Mouse (Mus musculus) forebrain, embryonic 13.5 days (tissue): ENCODE measurements around the gene Phf24. TPM values are rescaled to one million over a fixed set of nuclear protein-coding genes. Genes with fewer than 3 reads are reported as not detected.

ENCODE experiments used
- ATAC-seq: fragments of 200-750 bp; cut with Nextera tagmentation; 2 replicates; pipeline ENCODE4 v1.8.0; 2017
- H3K27ac ChIP-seq: fragments of 300-500 bp; sonication (generic); 2 replicates; pipeline ENCODE4 v1.5.1; 2015; ENCODE audit warnings: inconsistent platforms, mild to moderate bottlenecking, moderate library complexity
- H3K27me3 ChIP-seq: fragments of 300-500 bp; sonication (generic); 2 replicates; pipeline ENCODE4 v1.6.1; 2015; ENCODE audit warnings: mild to moderate bottlenecking, inconsistent platforms
- H3K36me3 ChIP-seq: fragments of 300-500 bp; sonication (generic); 2 replicates; pipeline ENCODE4 v1.6.1; 2015; ENCODE audit warnings: mild to moderate bottlenecking, inconsistent platforms; ENCODE audit not compliant: poor library complexity, severe bottlenecking
- H3K4me1 ChIP-seq: fragments of 300-500 bp; sonication (generic); 2 replicates; pipeline ENCODE4 v1.6.1; 2015; ENCODE audit warnings: inconsistent platforms
- H3K4me2 ChIP-seq: fragments of 300-500 bp; sonication (generic); 2 replicates; pipeline ENCODE4 v1.6.1; 2015; ENCODE audit warnings: inconsistent platforms, mild to moderate bottlenecking, moderate library complexity
- H3K4me3 ChIP-seq: fragments of 300-500 bp; sonication (generic); 2 replicates; pipeline ENCODE4 v1.5.1; 2015; ENCODE audit warnings: mild to moderate bottlenecking, inconsistent platforms
- H3K9ac ChIP-seq: fragments of 300-500 bp; sonication (generic); 2 replicates; pipeline ENCODE4 v1.6.1; 2015; ENCODE audit warnings: mild to moderate bottlenecking, inconsistent platforms
- H3K9me3 ChIP-seq: fragments of 300-500 bp; sonication (generic); replicated peaks from 2 replicates; pipeline ENCODE4 v1.6.1; 2016; ENCODE audit warnings: inconsistent platforms
- WGBS: fragments of 180-500 bp; shearing (Covaris S2); methylation state at CpG from one replicate; pipeline ENCODE4 v1.1.7; 2015; 5-methylcytosine and 5-hydroxymethylcytosine counted together
- polyA plus RNA-seq: library from polyadenylated mRNA; unstranded; fragments of >200 nt; fragmentation: Nextera tagmentation; extraction: Ambion mirVana; gene quantifications from 2 replicates; pipeline ENCODE4 v1.2.1, GENCODE M21; 2015

Gene Phf24
- polyA plus RNA-seq, 1 experiment from 2014 or later, result 8.2 TPM

GRCm38 (mm10) chr4:42886926-42887325 lies 29.5 kb upstream of the Phf24 start:
- no peaks in the 10 kb centered on the region for H3K9me3 ChIP-seq
- no peak overlapping the region for H3K9ac ChIP-seq
- ATAC-seq, result no peak
- H3K27me3 ChIP-seq, result no peaks in the 10 kb centered on the region; the same call in 1 of the 2 replicates
- H3K4me1 ChIP-seq, result no peaks in the 10 kb centered on the region
- H3K4me2 ChIP-seq, result no peak overlapping the region
- H3K4me3 ChIP-seq, result no peak overlapping the region
- no peak overlapping the region for H3K27ac ChIP-seq
- WGBS, result 90% methylated on average over 6 of the region's 6 CpGs
- no peaks in the 10 kb centered on the region for H3K36me3 ChIP-seq

- Histone ChIP-seq H3K4me1 (no peaks in the 10 kb centered on the region), H3K4me3 (no peak overlapping the region), H3K27me3 (peaks cover 5% of the 10 kb centered on the region; the same call in 1 of the 2 replicates), H3K4me2 (no peak overlapping the region), H3K27ac (no peak overlapping the region), H3K9ac (no peak overlapping the region), H3K9me3 (no peaks in the 10 kb centered on the region), H3K36me3 (no peaks in the 10 kb centered on the region)
- WGBS, result 94% methylated on average over 6 of the region's 6 CpGs
- no peak for ATAC-seq
These were observed 27.7 kb upstream of the Phf24 start for GRCm38 (mm10) chr4:42888806-42889205.

DNA sequence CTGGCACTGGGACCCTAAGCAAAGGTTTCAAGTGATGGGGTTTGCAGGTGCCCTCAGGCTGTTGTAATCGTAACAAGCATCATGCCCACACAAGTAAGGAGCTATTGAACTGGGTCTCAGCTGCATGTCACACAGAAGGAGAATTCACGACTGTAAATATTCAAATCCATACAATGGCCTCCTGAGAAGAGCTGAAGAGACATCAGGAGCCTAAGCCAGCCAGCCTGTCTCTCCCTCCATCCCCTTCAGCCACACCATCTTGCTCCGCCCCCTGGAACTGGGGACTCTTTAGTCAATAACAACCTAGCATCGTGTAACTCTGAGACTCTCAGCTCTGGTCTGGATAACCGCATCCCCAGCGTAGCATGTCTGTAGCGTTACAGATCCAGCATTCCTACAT lies 25.3 kb upstream of the Phf24 start:
- Histone ChIP-seq H3K9ac (no peak overlapping the region), H3K27ac (no peak overlapping the region), H3K4me3 (no peak overlapping the region), H3K36me3 (no peaks in the 10 kb centered on the region), H3K4me1 (peaks cover 10% of the 10 kb centered on the region; the same call in 1 of the 2 replicates), H3K4me2 (no peak overlapping the region), H3K9me3 (no peaks in the 10 kb centered on the region), H3K27me3 (peaks cover 5% of the 10 kb centered on the region; the same call in 1 of the 2 replicates)
- no peak for ATAC-seq
- WGBS, result 66% methylated on average over 7 of the region's 7 CpGs

DNA sequence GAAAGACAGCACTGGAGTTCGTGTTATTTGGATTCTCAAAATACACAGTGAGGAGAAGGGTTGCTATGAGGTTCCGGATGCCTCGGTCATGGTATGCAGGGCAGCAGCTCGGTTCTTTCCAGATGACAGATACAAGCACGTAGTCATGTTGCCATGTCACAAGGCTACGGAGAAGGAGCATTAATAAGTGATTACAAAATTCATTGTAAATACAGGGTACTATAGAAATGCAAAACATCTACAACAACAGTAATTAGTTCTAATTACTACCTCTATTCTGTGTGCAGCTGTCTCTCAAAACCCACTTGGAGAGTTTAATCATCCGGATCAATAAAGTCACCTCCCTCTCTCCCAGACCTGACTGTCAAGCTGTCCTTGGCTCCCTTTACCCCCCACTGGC lies 21.3 kb upstream of the Phf24 start:
- no peaks in the 10 kb centered on the region for H3K9me3 ChIP-seq
- peak; percentile 61 for ATAC-seq
- peaks cover 9% of the 10 kb centered on the region; the same call in 1 of the 2 replicates for H3K27me3 ChIP-seq
- no peak overlapping the region for H3K27ac ChIP-seq
- no peak overlapping the region for H3K4me3 ChIP-seq
- no peak overlapping the region; the same call in 1 of the 2 replicates for H3K9ac ChIP-seq
- 28% methylated on average over 7 of the region's 7 CpGs for WGBS
- no peaks in the 10 kb centered on the region for H3K36me3 ChIP-seq
- H3K4me2 ChIP-seq, result no peak overlapping the region
- peaks cover 10% of the 10 kb centered on the region; the same call in 1 of the 2 replicates for H3K4me1 ChIP-seq

GRCm38 (mm10) chr4:42898914-42899313 lies 17.5 kb upstream of the Phf24 start:
- WGBS, result 27% methylated on average over 3 of the region's 3 CpGs
- Histone ChIP-seq H3K4me2 (no peak overlapping the region), H3K27me3 (peaks cover 5% of the 10 kb centered on the region; the same call in 1 of the 2 replicates), H3K4me1 (peaks cover 10% of the 10 kb centered on the region; the same call in 1 of the 2 replicates), H3K27ac (no peak overlapping the region), H3K36me3 (no peaks in the 10 kb centered on the region), H3K9me3 (no peaks in the 10 kb centered on the region), H3K4me3 (no peak overlapping the region), H3K9ac (no peak overlapping the region)
- ATAC-seq, result no peak

- Histone ChIP-seq H3K27me3 (peaks cover 5% of the 10 kb centered on the region; the same call in 1 of the 2 replicates), H3K4me3 (no peak overlapping the region), H3K36me3 (no peaks in the 10 kb centered on the region), H3K9me3 (no peaks in the 10 kb centered on the region), H3K27ac (no peak overlapping the region), H3K4me1 (no peaks in the 10 kb centered on the region), H3K4me2 (no peak overlapping the region), H3K9ac (no peak overlapping the region)
- 71% methylated on average over 5 of the region's 5 CpGs for WGBS
- ATAC-seq, result no peak
These were observed 15.6 kb upstream of the Phf24 start for GRCm38 (mm10) chr4:42900878-42901277.

- WGBS, result 70% methylated on average over 9 of the region's 9 CpGs
- Histone ChIP-seq H3K27ac (no peak overlapping the region), H3K27me3 (peaks cover 5% of the 10 kb centered on the region; the same call in 1 of the 2 replicates), H3K36me3 (no peaks in the 10 kb centered on the region), H3K4me2 (no peak overlapping the region), H3K9me3 (no peaks in the 10 kb centered on the region), H3K4me1 (no peaks in the 10 kb centered on the region), H3K4me3 (no peak overlapping the region), H3K9ac (no peak overlapping the region)
- ATAC-seq, result no peak
These were observed 14.3 kb upstream of the Phf24 start for GRCm38 (mm10) chr4:42902174-42902573.

DNA sequence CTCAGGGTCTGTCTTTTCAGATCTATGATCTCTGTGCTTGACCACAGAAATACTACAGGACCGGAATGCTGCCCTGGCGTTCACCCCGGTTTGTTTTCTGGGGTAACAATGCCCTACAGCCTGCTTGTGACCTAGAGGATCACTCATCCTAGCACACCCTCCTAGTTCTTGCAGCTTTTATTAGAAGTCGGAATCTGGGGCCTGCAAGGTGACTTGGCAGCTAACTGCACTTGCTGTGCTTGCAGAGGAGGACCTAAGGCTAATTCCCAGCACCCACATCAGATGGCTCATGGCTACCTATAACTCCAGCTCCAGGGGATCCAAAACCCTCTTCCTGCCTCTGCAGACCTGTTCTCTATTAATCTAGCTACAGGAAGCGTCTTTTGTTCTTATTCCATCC lies 13.7 kb upstream of the Phf24 start:
- Histone ChIP-seq H3K9me3 (no peaks in the 10 kb centered on the region), H3K4me3 (no peak overlapping the region), H3K36me3 (no peaks in the 10 kb centered on the region), H3K4me2 (no peak overlapping the region), H3K27me3 (peaks cover 5% of the 10 kb centered on the region; the same call in 1 of the 2 replicates), H3K4me1 (no peaks in the 10 kb centered on the region), H3K9ac (no peak overlapping the region), H3K27ac (no peak overlapping the region)
- 93% methylated on average over 5 of the region's 5 CpGs for WGBS
- no peak for ATAC-seq

- H3K36me3 ChIP-seq, result no peaks in the 10 kb centered on the region
- 91% methylated on average over 1 of the region's 1 CpGs for WGBS
- no peaks in the 10 kb centered on the region for H3K27me3 ChIP-seq
- ATAC-seq, result no peak
- H3K9me3 ChIP-seq, result no peaks in the 10 kb centered on the region
- no peaks in the 10 kb centered on the region for H3K4me1 ChIP-seq
- no peak overlapping the region for H3K4me2 ChIP-seq
- H3K4me3 ChIP-seq, result no peak overlapping the region
- H3K27ac ChIP-seq, result no peak overlapping the region
- H3K9ac ChIP-seq, result no peak overlapping the region
These were observed 12.5 kb upstream of the Phf24 start for GRCm38 (mm10) chr4:42903942-42904341.

DNA sequence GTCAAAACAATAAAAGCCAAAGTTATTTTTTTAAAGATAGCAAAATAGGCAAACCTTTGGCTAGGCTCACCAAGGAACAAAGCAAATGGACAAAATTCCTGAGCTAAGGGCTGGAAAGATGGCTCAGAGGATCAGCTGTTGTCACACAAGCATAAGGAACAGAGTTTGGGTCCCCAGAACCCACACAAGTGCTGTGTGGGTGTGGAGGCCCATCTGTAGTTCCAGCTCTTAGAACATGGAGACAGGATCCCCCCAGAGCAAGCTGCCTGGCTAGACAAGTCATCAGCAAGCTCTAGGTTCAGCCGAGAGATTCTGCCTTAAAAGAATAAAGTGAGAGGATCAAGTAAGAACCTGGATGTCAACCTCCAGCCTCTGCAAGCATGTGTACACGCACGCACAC lies 11.9 kb upstream of the Phf24 start:
- no peak overlapping the region for H3K27ac ChIP-seq
- WGBS, result 71% methylated on average over 3 of the region's 3 CpGs

GRCm38 (mm10) chr4:42904966-42905365 lies 11.5 kb upstream of the Phf24 start:
- no peaks in the 10 kb centered on the region for H3K27me3 ChIP-seq
- H3K4me3 ChIP-seq, result no peak overlapping the region
- no peaks in the 10 kb centered on the region for H3K36me3 ChIP-seq
- H3K27ac ChIP-seq, result no peak overlapping the region
- H3K4me2 ChIP-seq, result no peak overlapping the region
- no peaks in the 10 kb centered on the region for H3K9me3 ChIP-seq
- H3K4me1 ChIP-seq, result no peaks in the 10 kb centered on the region
- ATAC-seq, result no peak
- WGBS, result 39% methylated on average over 6 of the region's 6 CpGs
- H3K9ac ChIP-seq, result no peak overlapping the region

More for the DNA sequence above, 11.9 kb upstream of the Phf24 start:
- Histone ChIP-seq H3K9me3 (no peaks in the 10 kb centered on the region), H3K4me3 (no peak overlapping the region), H3K27me3 (no peaks in the 10 kb centered on the region), H3K4me1 (no peaks in the 10 kb centered on the region), H3K4me2 (no peak overlapping the region), H3K9ac (no peak overlapping the region), H3K36me3 (no peaks in the 10 kb centered on the region)
- ATAC-seq, result no peak

- 58% methylated on average over 10 of the region's 10 CpGs for WGBS
- H3K27ac ChIP-seq, result no peak overlapping the region
- no peak overlapping the region for H3K4me3 ChIP-seq
- H3K9ac ChIP-seq, result no peak overlapping the region
- no peaks in the 10 kb centered on the region for H3K9me3 ChIP-seq
- no peaks in the 10 kb centered on the region for H3K36me3 ChIP-seq
- peaks cover 12% of the 10 kb centered on the region for H3K4me1 ChIP-seq
- no peak overlapping the region for H3K4me2 ChIP-seq
- H3K27me3 ChIP-seq, result peaks cover 27% of the 10 kb centered on the region
- ATAC-seq, result no peak
These were observed 3.1 kb upstream of the Phf24 start for GRCm38 (mm10) chr4:42913391-42913790.

DNA sequence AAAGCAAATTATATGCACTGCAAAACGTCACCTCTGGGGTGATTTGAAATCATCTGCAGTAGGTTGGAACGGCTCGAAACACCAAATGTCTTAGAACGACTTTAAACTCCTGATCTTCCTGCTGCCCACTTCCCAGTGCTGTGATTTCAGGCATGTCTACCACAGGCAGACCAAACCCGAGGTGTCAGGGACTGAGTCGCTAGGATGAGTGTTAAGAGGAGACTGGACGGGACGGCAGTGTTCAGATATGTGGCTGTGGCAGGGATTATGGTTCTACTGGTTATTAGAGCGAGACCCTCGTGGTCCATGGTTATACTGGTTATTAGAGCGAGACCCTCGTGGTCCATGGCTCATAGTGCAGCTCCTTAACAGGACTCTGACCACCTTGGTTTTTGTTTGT lies 1.1 kb upstream of the Phf24 start:
- 86% methylated on average over 12 of the region's 12 CpGs for WGBS
- no peak for ATAC-seq
- Histone ChIP-seq H3K27me3 (peaks cover 33% of the 10 kb centered on the region), H3K4me1 (peaks cover 12% of the 10 kb centered on the region), H3K9ac (no peak overlapping the region), H3K4me2 (no peak overlapping the region), H3K36me3 (no peaks in the 10 kb centered on the region), H3K4me3 (no peak overlapping the region), H3K9me3 (no peaks in the 10 kb centered on the region), H3K27ac (no peak overlapping the region)
